19 mouse cellular contexts compared by ENCODE assay signal in genomic region chr2:155779506-155779905, GRCm38 (mm10). TPM values are rescaled to one million over a fixed set of nuclear protein-coding genes. Genes with fewer than 3 reads are reported as not detected.
DNase-seq lines count a peak whose midpoint lies in the region; ATAC-seq and TF ChIP-seq lines count a peak whose summit lies in the region.
"Had no signal": no experiment of that assay in that cellular context is flagged by ENCODE, and none has a peak within 500 bp of the region (broad histone marks: within the 10 kb centered on the region; RNA-seq: fewer than 3 reads in every experiment).

No protein-coding gene starts in this region.

- peak in 1 of 2 experiments; percentile 39 for DNase-seq in cerebellum, adult 2 months
- DNase-seq in cerebellum, adult 11 months: no peak
- peak; percentile 64 for DNase-seq in cerebellum, adult 9-10 months
- DNase-seq in cerebellum, adult 18-20 months: no peak
- no peak for DNase-seq in hindbrain, embryonic 11.5 days (ENCODE audit: low spot score)
- DNase-seq: adrenal gland, adult 2 months; adrenal gland, adult 8-10 months; adrenal gland, postnatal 10 days; adrenal gland, postnatal 25 days; adrenal gland, postnatal 36 days; B cell, adult 2 months; cerebellum, adult 11-12 months had no signal

- TF ChIP-seq POLR2A in cerebellum, adult 2 months (IDR thresholded peaks at IDR 0.05; ENCODE audit: borderline replicate concordance, insufficient read depth, low read length): no peak

- TF ChIP-seq CTCF in cerebellum, adult 2 months (IDR thresholded peaks at IDR 0.05; ENCODE audit: borderline replicate concordance, insufficient read depth, low read depth, low read length): no peak

- no peak overlapping the region for H3K4me2 ChIP-seq in hindbrain, embryonic 13.5 days
- no peak overlapping the region for H3K4me2 ChIP-seq in hindbrain, embryonic 11.5 days (replicated peaks; ENCODE audit: low read depth, low read length)

- H3K27me3 ChIP-seq in cerebellum, adult 2 months (ENCODE audit: control insufficient read depth, insufficient read depth, low read length): no peaks in the 10 kb centered on the region
- peaks cover 5% of the 10 kb centered on the region; the same call in 1 of the 2 replicates for H3K27me3 ChIP-seq in hindbrain, embryonic 13.5 days
- 0 out of 2 replicates have a peak, but pooled peaks cover 4% of the 10 kb centered on the region for H3K27me3 ChIP-seq in hindbrain, embryonic 11.5 days (ENCODE audit: control insufficient read depth, insufficient read depth, low read length)

- peak overlapping the region; percentile 29; the same call in 1 of the 2 replicates for H3K9ac ChIP-seq in hindbrain, embryonic 13.5 days
- H3K9ac ChIP-seq in hindbrain, embryonic 11.5 days (ENCODE audit: low read depth, low read length): no peak overlapping the region

- peak overlapping the region; percentile 41 for H3K4me3 ChIP-seq in cerebellum, adult 2 months (replicated peaks; ENCODE audit: insufficient read depth, low read depth, low read length)
- no peak overlapping the region for H3K4me3 ChIP-seq in hindbrain, embryonic 13.5 days
- no peak overlapping the region for H3K4me3 ChIP-seq in hindbrain, embryonic 11.5 days (ENCODE audit: low read depth, low read length)

- no peaks in the 10 kb centered on the region for H3K9me3 ChIP-seq in hindbrain, embryonic 13.5 days
- no peaks in the 10 kb centered on the region for H3K9me3 ChIP-seq in hindbrain, embryonic 11.5 days (ENCODE audit: control insufficient read depth, low read length)

- no peak for ATAC-seq in hindbrain, embryonic 13.5 days (ENCODE audit: low FRiP score)
- no peak for ATAC-seq in hindbrain, embryonic 11.5 days (ENCODE audit: low FRiP score)
- ATAC-seq: activated CD4-positive, CD25-positive, alpha-beta regulatory T cell, adult 4 months; CD4-positive, CD25-positive, alpha-beta regulatory T cell, adult 4 months; Patski had no signal

- H3K36me3 ChIP-seq in hindbrain, embryonic 13.5 days: no peaks in the 10 kb centered on the region
- no peaks in the 10 kb centered on the region for H3K36me3 ChIP-seq in hindbrain, embryonic 11.5 days (ENCODE audit: control insufficient read depth, insufficient read depth, low read length)
- H3K36me3 ChIP-seq: G1E had no signal

- H3K27ac ChIP-seq in cerebellum, adult 2 months (ENCODE audit: insufficient read depth, low read length): peak overlapping the region; percentile 59
- no peak overlapping the region for H3K27ac ChIP-seq in hindbrain, embryonic 13.5 days
- H3K27ac ChIP-seq in hindbrain, embryonic 11.5 days (ENCODE audit: low read depth, low read length): no peak overlapping the region

- WGBS in cerebellum, adult 2 months: 14% methylated on average over 3 of the region's 3 CpGs
- 86% methylated on average over 3 of the region's 3 CpGs for WGBS in hindbrain, embryonic 13.5 days
- WGBS in hindbrain, embryonic 11.5 days: 90% methylated on average over 3 of the region's 3 CpGs

- peaks cover 44% of the 10 kb centered on the region for H3K4me1 ChIP-seq in cerebellum, adult 2 months (ENCODE audit: control insufficient read depth, insufficient read depth, low read length)
- peaks cover 46% of the 10 kb centered on the region for H3K4me1 ChIP-seq in hindbrain, embryonic 13.5 days (replicated peaks)
- H3K4me1 ChIP-seq in hindbrain, embryonic 11.5 days (replicated peaks; ENCODE audit: control insufficient read depth, insufficient read depth, low read length): 0 out of 2 replicates have a peak, but pooled peaks cover 2% of the 10 kb centered on the region

RNA-seq across cellular contexts. Expression of gene Mmp24, which starts 4.4 kb away (rescaled TPM):
- 153 and 190 TPM in 2 replicates for polyA plus RNA-seq in cerebellum, adult 2 months (2012; rRNA removed)
- polyA plus RNA-seq in hindbrain, embryonic 13.5 days (2015; fragmentation: Nextera tagmentation; extraction: Ambion mirVana): 11.3 and 11.9 TPM in 2 replicates
- 3.2 and 3.4 TPM in 2 replicates for polyA plus RNA-seq in hindbrain, embryonic 11.5 days (2014; fragmentation: Nextera tagmentation; extraction: Ambion mirVana)
- polyA plus RNA-seq: CD4-positive, CD25-positive, alpha-beta regulatory T cell, adult 4 months; G1E had no signal

RNA-seq across cellular contexts. Expression of gene Procr, which starts 28.6 kb away (rescaled TPM):
- polyA plus RNA-seq in cerebellum, adult 2 months (2012; rRNA removed): 1.9 TPM in 2 replicates
- 2.8 and 4.1 TPM in 2 replicates for polyA plus RNA-seq in hindbrain, embryonic 13.5 days (2015; fragmentation: Nextera tagmentation; extraction: Ambion mirVana)
- 2.5 and 3.1 TPM in 2 replicates for polyA plus RNA-seq in hindbrain, embryonic 11.5 days (2014; fragmentation: Nextera tagmentation; extraction: Ambion mirVana)
- polyA plus RNA-seq: activated CD4-positive, CD25-positive, alpha-beta regulatory T cell, adult 4 months; CD4-positive, CD25-positive, alpha-beta regulatory T cell, adult 4 months had no signal

RNA-seq across cellular contexts. Expression of gene BC029722, which starts 39.7 kb away (rescaled TPM):
- polyA plus RNA-seq in cerebellum, adult 2 months (2012; rRNA removed): 72.8 and 81.5 TPM in 2 replicates
- 28.5 and 28.6 TPM in 2 replicates for polyA plus RNA-seq in hindbrain, embryonic 13.5 days (2015; fragmentation: Nextera tagmentation; extraction: Ambion mirVana)
- polyA plus RNA-seq in hindbrain, embryonic 11.5 days (2014; fragmentation: Nextera tagmentation; extraction: Ambion mirVana): 9.6 and 9.7 TPM in 2 replicates

RNA-seq across cellular contexts. Expression of gene Gm17581, which starts 43.8 kb away (rescaled TPM):
- not detected in 2 replicates for polyA plus RNA-seq in cerebellum, adult 2 months (2012; rRNA removed)
- not detected in 2 replicates for polyA plus RNA-seq in hindbrain, embryonic 13.5 days (2015; fragmentation: Nextera tagmentation; extraction: Ambion mirVana)
- not detected in 2 replicates for polyA plus RNA-seq in hindbrain, embryonic 11.5 days (2014; fragmentation: Nextera tagmentation; extraction: Ambion mirVana)
- polyA plus RNA-seq: activated CD4-positive, CD25-positive, alpha-beta regulatory T cell, adult 4 months; adrenal gland, adult 2 months; brain, embryonic 14.5 days; C2C12; CD4-positive, CD25-positive, alpha-beta regulatory T cell, adult 4 months; G1E; Patski had no signal

RNA-seq across cellular contexts. Expression of gene Eif6, which starts 47.2 kb away (rescaled TPM):
- polyA plus RNA-seq in cerebellum, adult 2 months (2012; rRNA removed): 84.9 and 86.4 TPM in 2 replicates
- 148 and 152 TPM in 2 replicates for polyA plus RNA-seq in hindbrain, embryonic 13.5 days (2015; fragmentation: Nextera tagmentation; extraction: Ambion mirVana)
- polyA plus RNA-seq in hindbrain, embryonic 11.5 days (2014; fragmentation: Nextera tagmentation; extraction: Ambion mirVana): 193 and 208 TPM in 2 replicates

Comparison
In these comparisons a context has a peak if more than half of its experiments do, and no peak if none do; other contexts are left out.
1. RNA of gene Mmp24, which starts 4.4 kb away (polyA plus RNA-seq): 153 to 190 TPM in cerebellum, adult 2 months; 11.3 to 11.9 TPM in hindbrain, embryonic 13.5 days and 3.2 to 3.4 TPM in hindbrain, embryonic 11.5 days; every median in the first group is over 10 times any median in the second.